Mouse (Mus musculus) midbrain, embryonic 16.5 days (tissue): Measurements from ENCODE around the gene Tssk4. TPM values are rescaled to one million over a fixed set of nuclear protein-coding genes. Genes with fewer than 3 reads are reported as not detected.

Experiments
- ATAC-seq: fragments of 200-750 bp; cut with Nextera tagmentation; 2 replicates; pipeline ENCODE4 v1.8.0; 2017; ENCODE audit warnings: moderate TSS enrichment
- H3K27ac ChIP-seq: fragments of 300-500 bp; sonication (generic); 2 replicates; pipeline ENCODE4 v1.5.1; 2014; ENCODE audit warnings: mild to moderate bottlenecking, low read length, mixed read lengths
- H3K27me3 ChIP-seq: fragments of 300-500 bp; sonication (generic); 2 replicates; pipeline ENCODE4 v1.6.1; 2014; ENCODE audit warnings: low read depth, low read length, mixed read lengths; ENCODE audit not compliant: control insufficient read depth, insufficient read depth
- H3K36me3 ChIP-seq: fragments of 300-500 bp; sonication (generic); 2 replicates; pipeline ENCODE4 v1.6.1; 2014; ENCODE audit warnings: mild to moderate bottlenecking, low read length, moderate library complexity, mixed read lengths; ENCODE audit not compliant: control insufficient read depth, insufficient read depth
- H3K4me1 ChIP-seq: fragments of 300-500 bp; sonication (generic); 2 replicates; pipeline ENCODE4 v1.6.1; 2014; ENCODE audit warnings: mild to moderate bottlenecking, low read length, mixed read lengths; ENCODE audit not compliant: control insufficient read depth, insufficient read depth
- H3K4me2 ChIP-seq: fragments of 300-500 bp; sonication (generic); 2 replicates; pipeline ENCODE4 v1.6.1; 2014; ENCODE audit warnings: mild to moderate bottlenecking, low read length, mixed read lengths
- H3K4me3 ChIP-seq: fragments of 300-500 bp; sonication (generic); 2 replicates; pipeline ENCODE4 v1.5.1; 2014; ENCODE audit warnings: low read depth, mild to moderate bottlenecking, low read length, moderate library complexity, mixed read lengths
- H3K9ac ChIP-seq: fragments of 300-500 bp; sonication (generic); 2 replicates; pipeline ENCODE4 v1.6.1; 2014; ENCODE audit warnings: low read depth, low read length, mixed read lengths
- H3K9me3 ChIP-seq: fragments of 300-500 bp; sonication (generic); replicated peaks from 2 replicates; pipeline ENCODE4 v1.6.1; 2014; ENCODE audit warnings: mild to moderate bottlenecking, low read length, mixed read lengths; ENCODE audit not compliant: control insufficient read depth, poor library complexity, severe bottlenecking
- WGBS: fragments of 180-500 bp; shearing (Covaris S2); extraction: QIAGEN DNeasy Blood & Tissue Kit; methylation state at CpG from one replicate; pipeline ENCODE4 v1.1.7; 2014; 5-methylcytosine and 5-hydroxymethylcytosine counted together
- polyA plus RNA-seq: library from polyadenylated mRNA; unstranded; fragments of >200 nt; fragmentation: Nextera tagmentation; extraction: Ambion mirVana; gene quantifications from 2 replicates; pipeline ENCODE4 v1.2.1, GENCODE M21; 2015

The Tssk4 gene
- polyA plus RNA-seq, 1 experiment from 2014 or later, result 0.28 TPM

DNA sequence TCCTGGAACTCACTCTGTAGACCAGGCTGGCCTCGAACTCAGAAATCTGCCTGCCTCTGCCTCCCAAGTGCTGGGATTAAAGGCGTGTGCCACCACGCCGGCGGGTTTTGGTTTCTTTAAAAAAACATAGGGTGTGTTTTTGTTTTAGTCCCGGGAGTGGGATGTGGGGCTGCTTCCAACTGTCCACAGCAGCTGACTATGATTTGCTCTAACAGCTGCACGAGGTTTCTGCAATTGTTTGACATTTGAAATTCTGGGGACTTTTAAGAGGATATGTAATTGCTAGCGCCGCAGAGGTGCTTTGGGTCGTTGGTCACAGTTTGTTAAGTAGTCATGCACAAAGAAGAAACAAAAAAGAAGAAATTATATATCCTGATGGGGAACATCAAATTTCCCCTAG, 39.4 kb downstream of the Tssk4 start:
- no peak overlapping the region for H3K4me2 ChIP-seq
- H3K27me3 ChIP-seq, result no peaks in the 10 kb centered on the region
- no peak for ATAC-seq
- H3K9me3 ChIP-seq, result no peaks in the 10 kb centered on the region
- no peak overlapping the region for H3K9ac ChIP-seq
- 79% methylated on average over 10 of the region's 10 CpGs for WGBS
- no peaks in the 10 kb centered on the region for H3K4me1 ChIP-seq
- H3K27ac ChIP-seq, result no peak overlapping the region
- H3K4me3 ChIP-seq, result no peak overlapping the region
- no peaks in the 10 kb centered on the region for H3K36me3 ChIP-seq

GRCm38 (mm10) chr14:55697226-55697625, 47.2 kb downstream of the Tssk4 start:
- no peak overlapping the region for H3K4me3 ChIP-seq
- WGBS, result 90% methylated on average over 4 of the region's 4 CpGs
- no peak overlapping the region for H3K27ac ChIP-seq
- no peaks in the 10 kb centered on the region for H3K4me1 ChIP-seq
- no peaks in the 10 kb centered on the region for H3K36me3 ChIP-seq
- no peaks in the 10 kb centered on the region for H3K27me3 ChIP-seq
- ATAC-seq, result no peak
- H3K9ac ChIP-seq, result no peak overlapping the region
- H3K4me2 ChIP-seq, result no peak overlapping the region
- H3K9me3 ChIP-seq, result no peaks in the 10 kb centered on the region

- no peak for ATAC-seq
- H3K4me3 ChIP-seq, result no peak overlapping the region
- no peak overlapping the region for H3K4me2 ChIP-seq
- H3K9me3 ChIP-seq, result no peaks in the 10 kb centered on the region
- H3K27ac ChIP-seq, result no peak overlapping the region
- no peaks in the 10 kb centered on the region for H3K27me3 ChIP-seq
- WGBS, result 61% methylated on average over 8 of the region's 9 CpGs
- no peak overlapping the region for H3K9ac ChIP-seq
- no peaks in the 10 kb centered on the region for H3K36me3 ChIP-seq
- no peaks in the 10 kb centered on the region for H3K4me1 ChIP-seq
Measured at GRCm38 (mm10) chr14:55701131-55701530, 51.1 kb downstream of the Tssk4 start.

Other genes with a start within 250 kb of the Tssk4 start
- gene Dhrs4, start 171.4 kb upstream of the Tssk4 start, polyA plus RNA-seq, result 21.4 and 22.2 TPM in 2 replicates
- gene Carmil3, start 159.5 kb upstream of the Tssk4 start, polyA plus RNA-seq, result 34.5 and 37.7 TPM in 2 replicates
- 2.2 and 3.4 TPM in 2 replicates for gene Cpne6, start 139.7 kb upstream of the Tssk4 start, polyA plus RNA-seq
- gene Nrl, start 125.2 kb upstream of the Tssk4 start, polyA plus RNA-seq, result 0.08 and 0.19 TPM in 2 replicates
- gene Pck2, start 109.9 kb upstream of the Tssk4 start, polyA plus RNA-seq, result 29.5 and 30.6 TPM in 2 replicates
- gene Dcaf11, start 90.2 kb upstream of the Tssk4 start, polyA plus RNA-seq, result 134 and 137 TPM in 2 replicates
- gene A730061H03Rik, start 89.8 kb upstream of the Tssk4 start, polyA plus RNA-seq, result 0.55 and 0.72 TPM in 2 replicates
- 0.22 TPM in 1 of 2 replicates, not detected in the other for gene Fitm1, start 74.6 kb upstream of the Tssk4 start, polyA plus RNA-seq
- gene Psme1, start 72.1 kb upstream of the Tssk4 start, polyA plus RNA-seq, result 238 and 262 TPM in 2 replicates
- 31.6 and 46.9 TPM in 2 replicates for gene Emc9, start 64.9 kb upstream of the Tssk4 start, polyA plus RNA-seq
- gene Psme2, start 59.1 kb upstream of the Tssk4 start, polyA plus RNA-seq, result 174 and 183 TPM in 2 replicates
- 24.6 and 27.2 TPM in 2 replicates for gene Rnf31, start 58.5 kb upstream of the Tssk4 start, polyA plus RNA-seq
- gene Irf9, start 46.6 kb upstream of the Tssk4 start, polyA plus RNA-seq, result 10.4 and 10.5 TPM in 2 replicates
- gene Rec8, start 32.1 kb upstream of the Tssk4 start, polyA plus RNA-seq, result 8.0 and 8.4 TPM in 2 replicates
- gene Ipo4, start 14.2 kb upstream of the Tssk4 start, polyA plus RNA-seq, result 116 and 123 TPM in 2 replicates
- gene Gm49378, start 12.3 kb upstream of the Tssk4 start, polyA plus RNA-seq, result 2.1 and 2.4 TPM in 2 replicates
- gene Tm9sf1, start 6.4 kb upstream of the Tssk4 start, polyA plus RNA-seq, result 57.8 and 60.0 TPM in 2 replicates
- gene Mdp1, start 10.3 kb downstream of the Tssk4 start, polyA plus RNA-seq, result 81.0 and 84.6 TPM in 2 replicates
- gene Gmpr2, start 21.8 kb downstream of the Tssk4 start, polyA plus RNA-seq, result 52.5 and 52.7 TPM in 2 replicates
- gene Nedd8, start 21.9 kb downstream of the Tssk4 start, polyA plus RNA-seq, result 532 and 551 TPM in 2 replicates
- 22.5 and 25.8 TPM in 2 replicates for gene Tinf2, start 31.6 kb downstream of the Tssk4 start, polyA plus RNA-seq
- 0.13 and 0.15 TPM in 2 replicates for gene Tgm1, start 63.7 kb downstream of the Tssk4 start, polyA plus RNA-seq
- 64.0 and 65.1 TPM in 2 replicates for gene Rabggta, start 72.1 kb downstream of the Tssk4 start, polyA plus RNA-seq
- gene Dhrs1, start 95.5 kb downstream of the Tssk4 start, polyA plus RNA-seq, result 72.3 and 75.3 TPM in 2 replicates
- gene Nop9, start 95.5 kb downstream of the Tssk4 start, polyA plus RNA-seq, result 25.9 and 28.0 TPM in 2 replicates
- gene Cideb, start 108.3 kb downstream of the Tssk4 start, polyA plus RNA-seq, result 0.21 and 0.26 TPM in 2 replicates
- gene Ltb4r2, start 111.2 kb downstream of the Tssk4 start, polyA plus RNA-seq, result 0.51 and 0.59 TPM in 2 replicates
- 0.50 and 0.60 TPM in 2 replicates for gene Ltb4r1, start 115.8 kb downstream of the Tssk4 start, polyA plus RNA-seq
- 4.0 and 5.0 TPM in 2 replicates for gene Adcy4, start 133.9 kb downstream of the Tssk4 start, polyA plus RNA-seq
- gene Ripk3, start 138.7 kb downstream of the Tssk4 start, polyA plus RNA-seq, result 1.6 and 1.7 TPM in 2 replicates
- 6.7 and 7.0 TPM in 2 replicates for gene Nfatc4, start 173.0 kb downstream of the Tssk4 start, polyA plus RNA-seq
- 11.0 and 11.9 TPM in 2 replicates for gene Nynrin, start 203.8 kb downstream of the Tssk4 start, polyA plus RNA-seq
- 0.15 and 0.20 TPM in 2 replicates for gene Cbln3, start 234.2 kb downstream of the Tssk4 start, polyA plus RNA-seq
- gene Khnyn, start 234.8 kb downstream of the Tssk4 start, polyA plus RNA-seq, result 10.4 and 10.5 TPM in 2 replicates